Mouse (Mus musculus): ENCODE results near the gene Zfp3. TPM values are rescaled to one million over a fixed set of nuclear protein-coding genes. Genes with fewer than 3 reads are reported as not detected.

The Zfp3 gene
- polyA plus RNA-seq, 2 experiments: 0.64 to 0.85 TPM

- H3K9me3 ChIP-seq (ENCODE audit: control insufficient read depth, low read length): no peaks in the 10 kb centered on the region
- no peaks in the 10 kb centered on the region for H3K27me3 ChIP-seq (ENCODE audit: control insufficient read depth, insufficient read depth, low read length)
- no peak for TF ChIP-seq EP300 (IDR thresholded peaks at IDR 0.05; ENCODE audit: low read depth)
- TF ChIP-seq CTCF (IDR thresholded peaks at IDR 0.05; ENCODE audit: low read depth): no peak
- DNase-seq (ENCODE audit: low read depth in 3 of 3, low spot score in 3 of 3): no peak
- WGBS (ENCODE audit: insufficient replicate concordance): 38% methylated on average over 5 of the region's 5 CpGs
- H3K4me3 ChIP-seq (ENCODE audit: insufficient read depth in 1 of 2, low read depth in 2 of 2, low read length in 2 of 2): no peak overlapping the region
- H3K9ac ChIP-seq (replicated peaks): no peak overlapping the region
- peaks cover 0 to 2% of the 10 kb centered on the region in 2 experiments; a peak in 1 of 4 replicates for H3K4me1 ChIP-seq (replicated peaks; ENCODE audit: control insufficient read depth in 2 of 2, insufficient read depth in 2 of 2, low read length in 1 of 2)
- ATAC-seq (ENCODE audit: insufficient read depth): no peak
- H3K27ac ChIP-seq: no peak overlapping the region
- no peak overlapping the region for H3K4me2 ChIP-seq (ENCODE audit: low read depth)
- H3K36me3 ChIP-seq (replicated peaks; ENCODE audit: control insufficient read depth, insufficient read depth, low read depth): no peaks in the 10 kb centered on the region
These were observed 30.8 kb upstream of the Zfp3 start for GRCm38 (mm10) chr11:70733256-70733655.

GRCm38 (mm10) chr11:70737749-70738148 lies 26.3 kb upstream of the Zfp3 start:
- Histone ChIP-seq H3K36me3 (replicated peaks; ENCODE audit: control insufficient read depth, insufficient read depth, low read depth) (no peaks in the 10 kb centered on the region), H3K4me3 (ENCODE audit: insufficient read depth in 1 of 2, low read depth in 2 of 2, low read length in 2 of 2) (no peak overlapping the region), H3K4me2 (ENCODE audit: low read depth) (no peak overlapping the region), H3K9ac (replicated peaks) (no peak overlapping the region), H3K27me3 (ENCODE audit: control insufficient read depth, insufficient read depth, low read length) (no peaks in the 10 kb centered on the region), H3K9me3 (ENCODE audit: control insufficient read depth, low read length) (no peaks in the 10 kb centered on the region), H3K27ac (no peak overlapping the region), H3K4me1 (replicated peaks; ENCODE audit: control insufficient read depth in 2 of 2, insufficient read depth in 2 of 2, low read length in 1 of 2) (peaks cover 0 to 2% of the 10 kb centered on the region in 2 experiments; a peak in 1 of 4 replicates)
- no peak for TF ChIP-seq EP300 (IDR thresholded peaks at IDR 0.05; ENCODE audit: low read depth)
- no peak for TF ChIP-seq CTCF (IDR thresholded peaks at IDR 0.05; ENCODE audit: low read depth)
- ATAC-seq (ENCODE audit: insufficient read depth): no peak
- 7% methylated on average over 5 of the region's 5 CpGs for WGBS (ENCODE audit: insufficient replicate concordance)
- DNase-seq (ENCODE audit: low read depth in 3 of 3, low spot score in 3 of 3): no peak

GRCm38 (mm10) chr11:70741603-70742002 lies 22.4 kb upstream of the Zfp3 start:
- no peak for DNase-seq (ENCODE audit: low read depth in 3 of 3, low spot score in 3 of 3)
- Histone ChIP-seq H3K27me3 (ENCODE audit: control insufficient read depth, insufficient read depth, low read length) (no peaks in the 10 kb centered on the region), H3K9ac (replicated peaks) (no peak overlapping the region), H3K4me3 (ENCODE audit: insufficient read depth in 1 of 2, low read depth in 2 of 2, low read length in 2 of 2) (no peak overlapping the region), H3K4me2 (ENCODE audit: low read depth) (no peak overlapping the region), H3K27ac (no peak overlapping the region), H3K36me3 (replicated peaks; ENCODE audit: control insufficient read depth, insufficient read depth, low read depth) (no peaks in the 10 kb centered on the region), H3K9me3 (ENCODE audit: control insufficient read depth, low read length) (no peaks in the 10 kb centered on the region), H3K4me1 (replicated peaks; ENCODE audit: control insufficient read depth in 2 of 2, insufficient read depth in 2 of 2, low read length in 1 of 2) (no peaks in the 10 kb centered on the region; a peak in 1 of 4 replicates)
- 61% methylated on average over 3 of the region's 3 CpGs for WGBS (ENCODE audit: insufficient replicate concordance)
- ATAC-seq (ENCODE audit: insufficient read depth): no peak
- TF ChIP-seq EP300 (IDR thresholded peaks at IDR 0.05; ENCODE audit: low read depth) (no peak), CTCF (IDR thresholded peaks at IDR 0.05; ENCODE audit: low read depth) (no peak)

GRCm38 (mm10) chr11:70742117-70742516 lies 21.9 kb upstream of the Zfp3 start:
- H3K36me3 ChIP-seq (replicated peaks; ENCODE audit: control insufficient read depth, insufficient read depth, low read depth): no peaks in the 10 kb centered on the region

GRCm38 (mm10) chr11:70742581-70743459 lies 21.2 kb upstream of the Zfp3 start:
- no peak overlapping the region for H3K4me3 ChIP-seq (ENCODE audit: insufficient read depth in 1 of 2, low read depth in 2 of 2, low read length in 2 of 2)
- no peaks in the 10 kb centered on the region for H3K9me3 ChIP-seq (ENCODE audit: control insufficient read depth, low read length)
- H3K4me2 ChIP-seq (ENCODE audit: low read depth): no peak overlapping the region
- no peaks in the 10 kb centered on the region for H3K27me3 ChIP-seq (ENCODE audit: control insufficient read depth, insufficient read depth, low read length)
- no peak overlapping the region for H3K27ac ChIP-seq
- TF ChIP-seq CTCF (IDR thresholded peaks at IDR 0.05; ENCODE audit: low read depth) (no peak), EP300 (IDR thresholded peaks at IDR 0.05; ENCODE audit: low read depth) (no peak)
- no peak overlapping the region for H3K9ac ChIP-seq (replicated peaks)
- 68% methylated on average over 12 of the region's 12 CpGs for WGBS (ENCODE audit: insufficient replicate concordance)
- no peak for ATAC-seq (ENCODE audit: insufficient read depth)
- H3K4me1 ChIP-seq (replicated peaks; ENCODE audit: control insufficient read depth in 2 of 2, insufficient read depth in 2 of 2, low read length in 1 of 2): no peaks in the 10 kb centered on the region; a peak in 1 of 4 replicates
- DNase-seq (ENCODE audit: low read depth in 3 of 3, low spot score in 3 of 3): no peak
- no peaks in the 10 kb centered on the region for H3K36me3 ChIP-seq (replicated peaks; ENCODE audit: control insufficient read depth, insufficient read depth, low read depth)

More at GRCm38 (mm10) chr11:70742117-70742516, 21.9 kb upstream of the Zfp3 start:
- Histone ChIP-seq H3K27me3 (ENCODE audit: control insufficient read depth, insufficient read depth, low read length) (no peaks in the 10 kb centered on the region), H3K27ac (no peak overlapping the region), H3K4me1 (replicated peaks; ENCODE audit: control insufficient read depth in 2 of 2, insufficient read depth in 2 of 2, low read length in 1 of 2) (no peaks in the 10 kb centered on the region; a peak in 1 of 4 replicates), H3K9ac (replicated peaks) (no peak overlapping the region), H3K4me3 (ENCODE audit: insufficient read depth in 1 of 2, low read depth in 2 of 2, low read length in 2 of 2) (no peak overlapping the region), H3K9me3 (ENCODE audit: control insufficient read depth, low read length) (no peaks in the 10 kb centered on the region), H3K4me2 (ENCODE audit: low read depth) (no peak overlapping the region)
- WGBS (ENCODE audit: insufficient replicate concordance): 73% methylated on average over 7 of the region's 7 CpGs
- ATAC-seq (ENCODE audit: insufficient read depth): no peak
- TF ChIP-seq CTCF (IDR thresholded peaks at IDR 0.05; ENCODE audit: low read depth) (no peak), EP300 (IDR thresholded peaks at IDR 0.05; ENCODE audit: low read depth) (no peak)
- no peak for DNase-seq (ENCODE audit: low read depth in 3 of 3, low spot score in 3 of 3)

Data from liver, embryonic 14.5 days (tissue).